Mouse (Mus musculus) right cerebral cortex, adult 2 months (tissue): ENCODE measurements around the gene Rasef.
A peak's percentile ranks its signal among the peaks of the same experiment; 100 is the strongest.
"Not testable (repeated sequence)": the region's sequence is repeated elsewhere in the genome, so short reads cannot be mapped to it uniquely, and the experiment has no call there.

Experiments used
- DNase-seq, 2 experiments: peaks; one replicate each; pipeline ENCODE4 v3.0.0; 2021 to 2022; ENCODE audit warnings: low spot score in 2 of 2

Gene Rasef

DNA sequence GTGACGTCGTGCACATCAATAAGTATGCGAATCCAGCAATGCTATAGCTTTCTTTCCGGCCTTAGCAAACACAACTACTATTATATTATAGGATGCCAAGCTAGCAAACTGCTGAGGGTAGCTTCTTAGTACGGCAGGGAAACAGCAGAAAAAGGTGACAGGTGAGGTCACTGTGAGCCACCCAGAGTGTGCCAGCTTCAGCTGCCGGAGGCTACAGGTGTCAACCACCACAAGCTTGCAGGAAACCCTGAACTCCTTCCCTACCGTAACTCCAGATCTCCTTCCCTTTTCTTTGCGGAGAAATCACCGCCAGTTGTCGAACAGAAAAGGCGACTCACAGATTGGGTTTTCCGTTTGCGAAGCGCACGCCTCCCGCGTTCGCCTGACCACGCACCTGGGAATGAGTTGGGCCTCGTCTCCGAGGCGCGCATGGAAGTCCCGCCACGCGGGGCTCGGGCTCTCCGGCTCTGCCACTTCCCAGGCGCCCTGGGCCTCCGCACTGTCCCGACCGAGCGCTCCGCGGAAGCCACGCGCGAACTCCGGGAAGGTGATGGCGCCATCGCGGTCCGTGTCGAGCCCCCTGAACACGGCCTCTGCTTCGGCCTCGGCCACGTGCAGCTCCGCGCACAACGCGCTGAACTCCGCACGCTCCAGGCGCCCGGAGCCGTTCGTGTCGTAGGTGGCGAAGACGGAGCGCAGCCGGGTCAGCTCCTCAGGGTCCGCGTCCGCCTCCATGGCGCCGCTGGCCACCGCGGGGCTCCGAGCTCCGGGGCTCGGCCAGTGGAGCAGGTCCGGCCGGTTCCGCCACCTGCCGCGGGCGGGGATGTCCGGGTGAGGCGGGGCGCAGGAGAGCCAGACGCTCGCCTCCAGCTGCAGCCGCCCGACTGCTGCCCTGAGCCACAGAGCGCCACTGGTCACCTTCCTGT, at the start of gene Rasef:
TSS of gene Rasef (minus strand) at position 735 of the 926 bp plus-strand sequence.
- DNase-seq, result peak; percentile 14 to 17

DNA sequence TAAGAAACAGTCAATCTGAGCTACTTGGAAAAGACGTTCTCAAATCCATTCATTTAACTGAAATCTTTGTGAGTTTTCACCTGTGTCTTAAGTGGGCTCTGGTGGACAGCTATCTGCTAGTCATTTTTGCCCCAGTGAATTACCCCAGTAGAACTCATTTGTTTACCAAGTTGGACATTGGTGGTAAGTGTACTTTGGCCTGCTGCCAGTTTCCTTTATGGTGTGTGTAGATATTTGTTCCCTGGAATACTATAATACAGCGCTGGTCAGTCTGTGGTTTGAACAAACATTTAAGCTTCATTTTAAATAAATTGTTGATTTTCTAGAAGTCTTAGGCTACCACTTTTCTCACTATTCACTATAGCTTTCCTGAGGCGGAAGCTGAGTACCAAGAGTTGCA, 35.8 kb upstream of the Rasef start:
- no peak for DNase-seq

DNA sequence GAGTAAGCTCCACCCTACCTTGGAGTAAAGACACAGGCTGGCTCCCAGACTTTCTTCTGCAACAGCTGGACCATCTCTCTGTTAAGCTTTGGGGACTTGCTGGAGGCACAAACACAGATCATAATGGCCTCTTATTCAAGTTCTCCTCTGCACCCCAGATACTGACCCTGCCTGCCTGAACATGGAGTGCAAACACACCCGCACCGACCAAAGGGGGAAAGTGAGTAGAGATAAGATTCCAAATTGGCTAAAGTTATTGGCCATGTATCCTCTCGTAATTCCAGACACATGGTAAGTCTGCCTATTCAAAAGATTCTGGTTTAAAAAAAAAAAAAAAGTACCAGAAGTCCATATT, 369 bp upstream of the Rasef start:
- peak in 1 of 2 experiments; percentile 4 for DNase-seq

DNA sequence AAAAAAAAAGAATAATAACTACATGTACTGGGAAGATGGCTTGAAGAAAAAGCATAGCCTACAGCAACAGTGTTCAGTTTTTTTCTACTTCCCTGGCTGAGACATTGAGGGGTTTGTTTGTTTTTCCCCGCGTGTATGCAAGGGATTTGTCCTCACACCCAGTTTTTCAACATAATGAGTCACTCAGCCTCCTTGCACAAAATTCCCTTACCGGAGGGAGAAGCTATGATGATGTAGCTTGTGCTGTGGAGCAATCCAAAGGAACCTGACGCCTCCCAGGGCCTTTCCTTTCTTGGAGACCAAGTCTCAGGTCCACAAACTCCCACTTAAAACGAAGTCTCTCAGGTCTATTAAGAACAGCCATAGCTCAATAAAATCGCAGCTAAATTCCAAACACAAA, 1.3 kb downstream of the Rasef start:
- DNase-seq, result no peak

DNA sequence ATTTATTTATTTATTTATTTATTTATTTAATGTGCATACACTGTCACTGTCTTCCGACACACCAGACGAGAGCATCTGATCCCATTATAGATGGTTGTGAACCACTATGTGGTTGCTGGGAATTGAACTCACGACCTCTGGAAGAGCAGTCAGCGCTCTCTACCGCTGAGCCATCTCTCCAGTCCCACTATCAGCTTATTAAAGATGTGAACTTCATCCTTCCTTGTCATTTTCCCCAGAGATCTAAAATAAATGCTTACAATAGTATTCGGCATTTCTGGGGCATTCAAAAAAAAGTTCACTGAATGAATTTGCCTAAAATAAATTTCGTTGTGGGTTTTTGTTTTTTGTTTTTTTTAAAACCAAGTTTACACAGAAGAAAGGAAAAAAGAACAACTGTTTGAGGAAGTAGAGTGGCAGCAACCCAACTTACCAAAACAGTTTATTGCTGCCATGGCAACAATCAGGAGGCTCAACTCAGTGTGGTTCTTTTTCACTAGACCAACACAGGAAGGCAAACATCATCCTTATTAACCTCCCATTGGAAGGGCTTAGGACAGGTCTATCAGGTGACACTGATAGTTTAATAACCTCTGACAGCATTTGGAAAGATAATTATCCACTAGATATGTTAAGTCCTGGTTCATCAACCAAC, 2.6 kb downstream of the Rasef start:
- DNase-seq, result no peak

DNA sequence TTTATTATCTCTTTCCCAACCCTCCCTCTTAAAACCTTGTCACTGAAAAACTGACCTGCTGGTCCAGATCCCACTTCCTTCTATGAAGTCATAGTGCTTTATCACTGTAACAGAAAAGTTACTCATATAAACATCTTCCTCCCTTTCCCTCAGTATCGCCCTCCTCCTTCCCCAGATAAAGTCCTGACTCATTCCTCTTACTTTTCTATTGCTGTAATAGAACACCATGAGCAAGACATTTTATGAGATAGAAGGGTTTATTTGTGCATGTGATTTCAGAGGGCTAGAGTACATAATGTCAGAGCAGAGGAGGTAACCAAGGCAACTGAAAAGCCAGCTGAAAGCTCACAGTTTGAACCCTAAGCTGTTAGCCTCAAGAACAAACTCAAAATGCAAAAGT, 6.6 kb downstream of the Rasef start:
- DNase-seq, result no peak

DNA sequence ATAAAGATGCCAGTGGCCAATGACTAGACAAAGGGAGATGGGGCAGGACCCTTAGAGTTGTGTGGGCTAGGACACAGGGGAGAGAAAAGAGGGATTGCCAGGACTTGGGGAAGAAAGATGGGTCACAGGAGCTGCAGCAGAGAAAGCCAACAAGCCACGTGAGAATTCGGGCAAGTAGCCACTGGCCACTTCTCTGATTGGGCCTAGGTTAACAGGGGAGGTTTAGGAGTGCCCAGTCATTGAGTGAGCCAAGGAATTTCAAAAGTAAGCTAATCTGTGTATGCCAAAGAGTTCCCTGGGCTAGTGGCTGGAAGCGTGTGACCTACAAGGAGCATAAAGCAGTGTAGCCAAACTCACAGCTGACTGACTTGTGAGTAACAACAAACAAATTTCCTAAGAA, 9.7 kb downstream of the Rasef start:
- no peak for DNase-seq

DNA sequence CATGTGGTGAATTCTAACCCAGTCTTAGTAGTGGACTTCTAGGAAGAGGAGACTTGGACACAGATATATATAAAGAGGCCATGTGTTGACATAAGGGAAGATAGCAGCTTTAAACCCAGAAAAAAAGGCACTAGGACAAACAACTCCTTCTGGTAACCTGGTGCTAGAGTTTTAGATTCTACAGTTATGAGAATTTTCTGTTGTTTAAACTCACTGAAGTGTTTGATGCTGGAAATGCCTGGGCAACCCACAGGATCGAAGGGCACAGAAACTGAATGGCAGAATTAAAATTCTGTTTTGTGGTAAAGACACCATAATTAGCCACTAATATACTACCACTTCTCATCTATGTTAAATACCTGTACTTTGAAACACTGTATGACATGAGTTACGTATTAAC, 15.5 kb downstream of the Rasef start:
- no peak for DNase-seq

DNA sequence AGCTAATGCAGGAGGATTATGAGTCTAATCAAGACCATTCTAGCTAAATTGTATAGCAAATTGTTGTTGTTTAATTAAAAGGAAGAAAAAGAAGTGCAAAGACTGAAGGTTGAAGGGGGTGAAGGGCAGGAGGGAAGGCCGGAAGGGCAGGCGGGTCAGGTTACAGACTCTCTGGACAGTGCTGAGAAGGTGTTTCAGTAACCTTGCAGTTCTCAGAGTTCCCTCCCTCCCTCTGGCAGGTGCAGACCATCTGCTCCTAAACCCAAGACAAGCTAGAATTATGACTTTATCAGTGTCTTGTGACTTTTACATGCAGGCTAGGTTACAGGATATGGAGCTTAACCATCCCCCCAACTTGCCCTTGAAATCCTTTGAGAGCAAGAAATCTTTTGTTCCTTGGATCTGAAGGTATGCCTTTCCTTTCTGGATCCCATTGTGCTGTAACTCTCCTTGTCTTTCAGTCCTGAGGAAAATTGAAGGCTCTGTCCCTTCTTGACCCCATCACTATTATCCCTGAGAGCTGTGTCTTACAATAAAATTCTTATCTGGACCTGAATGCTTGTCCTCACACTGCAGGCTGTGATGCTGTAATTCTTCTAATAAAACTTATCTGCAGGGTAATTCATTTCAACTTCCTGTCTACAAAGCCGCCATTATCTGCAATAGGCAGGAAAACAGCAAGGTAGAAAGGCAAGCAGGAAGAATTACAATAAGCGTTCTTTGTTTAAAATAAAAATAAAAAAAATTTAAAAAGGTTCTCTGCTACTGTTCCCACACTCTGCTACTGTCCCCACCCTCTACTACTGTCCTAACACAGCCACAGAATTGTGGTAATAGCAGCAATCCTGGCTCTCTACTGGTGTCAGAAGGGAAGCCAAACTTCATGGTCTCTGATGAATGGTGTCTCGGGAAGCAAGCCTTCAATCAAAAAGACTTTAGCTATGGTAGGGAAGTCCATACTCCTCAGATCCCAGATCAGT, 16.7 kb downstream of the Rasef start:
- DNase-seq, result no peak

DNA sequence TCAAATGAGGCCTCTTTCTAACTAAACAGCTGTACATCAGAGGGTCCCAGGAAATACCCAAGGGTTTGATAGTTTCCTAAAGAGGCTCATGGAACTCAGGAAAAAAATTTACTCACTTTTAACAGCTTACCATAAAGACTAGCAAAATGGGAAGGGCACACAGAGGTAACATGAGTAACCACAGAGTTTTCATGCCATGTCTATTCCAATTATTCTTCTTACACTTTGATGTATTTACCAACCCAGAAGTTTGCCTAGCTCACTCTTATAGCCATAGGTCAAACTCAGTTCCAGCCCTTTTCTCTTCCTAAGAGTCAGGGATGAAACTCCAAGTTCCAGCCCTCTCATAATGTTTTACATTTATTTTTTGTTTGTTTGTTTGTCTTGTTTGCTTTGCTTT, 18.8 kb downstream of the Rasef start:
- DNase-seq, result no peak

DNA sequence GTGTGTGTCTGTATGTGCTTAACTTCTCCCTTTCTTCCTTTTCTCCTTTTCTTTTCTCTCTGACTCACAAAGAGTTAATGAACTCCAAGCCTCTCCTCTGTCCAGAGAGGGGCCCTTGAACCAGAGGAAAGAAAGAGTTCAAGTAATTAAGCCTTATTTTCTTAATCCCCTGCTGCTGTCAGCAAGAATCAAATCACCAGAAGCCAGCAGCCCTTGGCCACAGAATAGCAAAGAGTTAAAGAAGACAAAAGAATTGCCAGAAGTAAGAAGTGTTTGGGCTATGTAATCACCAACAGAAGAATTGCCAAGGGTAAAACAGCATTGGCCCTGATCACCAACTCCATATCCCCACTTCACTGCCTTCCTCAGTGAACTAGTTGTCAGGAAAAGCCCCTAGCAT, 20.2 kb downstream of the Rasef start:
- DNase-seq, result no peak

DNA sequence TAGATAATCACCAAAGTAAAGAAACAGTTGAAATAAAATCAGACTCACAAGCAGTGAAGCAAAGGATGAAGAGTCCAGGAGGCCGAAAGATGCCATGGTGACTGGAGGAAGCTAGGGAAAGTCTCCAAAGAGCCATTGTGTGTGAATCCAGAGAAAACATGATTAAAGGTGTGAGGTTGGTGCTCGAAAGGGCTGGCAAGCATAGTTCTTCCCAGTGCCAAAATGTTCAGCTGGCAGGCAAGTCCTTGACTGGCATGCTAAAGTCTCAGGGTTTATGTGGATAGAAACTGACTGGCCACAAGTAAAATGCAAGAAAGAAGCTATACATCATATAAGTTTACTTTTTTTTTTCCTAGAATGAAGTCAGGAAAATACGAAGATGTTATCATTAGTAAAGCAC, 22.6 kb downstream of the Rasef start:
- no peak for DNase-seq

DNA sequence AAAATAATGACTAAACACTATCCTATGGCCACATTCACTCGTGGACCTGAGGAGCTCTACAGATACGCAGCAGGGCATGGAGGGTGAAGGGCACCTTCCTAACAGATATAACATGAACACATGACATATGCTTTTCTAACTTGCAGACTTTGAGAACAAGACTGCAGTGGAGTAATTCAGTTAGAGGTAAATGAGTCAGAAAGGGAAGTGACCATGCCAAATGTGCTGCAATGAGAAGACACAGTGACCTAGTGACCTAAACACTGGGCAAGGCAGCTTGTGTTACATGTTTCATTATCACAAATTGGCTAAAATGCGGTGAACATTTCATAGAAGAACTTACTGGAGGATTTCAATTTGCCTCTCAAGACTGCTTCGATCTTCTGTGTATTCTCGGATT, 42.6 kb downstream of the Rasef start:
- no peak for DNase-seq

DNA sequence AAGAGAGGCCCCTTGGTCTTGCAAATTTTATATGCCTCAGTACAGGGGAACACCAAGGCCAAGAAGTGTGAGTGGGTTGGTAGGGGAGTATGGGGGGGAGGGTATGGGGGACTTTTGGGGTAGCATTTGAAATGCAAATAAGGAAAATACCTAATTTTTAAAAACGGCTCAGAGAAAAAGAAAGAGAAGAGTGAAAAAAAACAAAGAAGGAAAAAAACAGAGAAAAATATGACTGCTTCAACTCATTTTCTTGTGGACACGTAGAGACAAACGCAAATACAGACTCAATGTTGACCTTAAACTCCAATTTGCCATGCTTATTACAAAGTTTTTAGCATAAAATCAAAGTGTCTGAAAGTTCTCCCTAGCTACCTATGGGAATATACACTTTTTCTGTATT, 51.4 kb downstream of the Rasef start:
- no peak for DNase-seq

DNA sequence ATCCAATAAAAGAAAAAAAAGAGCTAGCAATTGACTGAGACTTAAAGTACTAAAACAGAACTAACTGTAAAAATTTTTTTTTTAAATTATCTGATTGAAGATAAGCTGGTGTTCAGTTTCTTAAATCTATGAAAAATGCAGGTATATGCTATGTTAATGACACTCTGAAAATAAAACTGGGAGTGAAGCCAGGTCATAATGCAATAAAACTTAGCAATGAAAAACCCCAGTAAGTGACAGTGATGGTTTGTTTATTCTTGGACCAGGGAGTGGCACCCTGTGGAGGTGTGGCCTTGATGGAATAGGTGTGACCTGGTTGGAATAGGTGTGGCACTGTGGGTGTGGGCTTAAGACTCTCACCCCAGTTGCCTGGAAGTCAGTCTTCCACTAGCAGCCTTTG, 71.0 kb downstream of the Rasef start:
- no peak for DNase-seq

DNA sequence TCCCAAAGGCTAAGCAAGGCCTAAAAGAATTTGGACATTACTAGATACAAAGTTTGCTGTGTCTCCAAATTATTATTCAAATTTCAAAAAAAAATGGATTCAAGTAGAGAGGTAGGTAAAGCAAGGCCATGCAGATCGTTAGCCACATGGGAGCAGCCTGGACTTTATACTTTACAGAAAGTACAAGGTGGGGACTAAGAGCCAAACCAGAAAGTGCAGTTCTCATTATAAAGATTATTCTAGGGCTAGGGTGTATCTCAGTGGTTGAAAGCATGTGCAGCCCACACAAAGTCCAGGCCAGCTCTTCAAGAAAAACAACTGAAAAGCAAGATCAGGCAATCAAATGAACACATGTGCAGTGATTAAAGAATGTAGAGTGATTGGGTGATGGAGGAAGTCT, 72.0 kb downstream of the Rasef start:
- DNase-seq, result no peak

DNA sequence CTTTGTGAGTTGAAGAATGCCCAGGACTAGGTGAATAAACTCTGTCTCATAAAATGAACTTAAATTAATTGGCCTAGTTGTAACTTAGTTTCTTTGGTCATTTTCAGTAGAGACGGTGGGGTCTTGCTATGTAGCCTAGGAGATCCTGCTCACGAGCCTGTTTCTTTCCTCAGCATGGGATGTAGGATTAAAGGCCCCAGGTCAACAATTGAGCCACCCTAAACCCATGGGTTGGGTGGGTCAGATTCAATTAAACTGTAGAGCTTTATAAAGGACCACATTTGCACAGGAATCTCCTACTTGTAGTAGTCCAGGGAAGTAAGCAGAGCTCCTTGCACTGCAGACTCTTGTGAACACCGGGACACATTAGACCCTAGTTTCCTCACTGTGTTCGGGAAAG, 107.6 kb downstream of the Rasef start, which contains the start of gene Gm428:
TSS of gene Gm428 (plus strand) at position 301 of the 400 bp plus-strand sequence.
- not testable (repeated sequence) for DNase-seq

DNA sequence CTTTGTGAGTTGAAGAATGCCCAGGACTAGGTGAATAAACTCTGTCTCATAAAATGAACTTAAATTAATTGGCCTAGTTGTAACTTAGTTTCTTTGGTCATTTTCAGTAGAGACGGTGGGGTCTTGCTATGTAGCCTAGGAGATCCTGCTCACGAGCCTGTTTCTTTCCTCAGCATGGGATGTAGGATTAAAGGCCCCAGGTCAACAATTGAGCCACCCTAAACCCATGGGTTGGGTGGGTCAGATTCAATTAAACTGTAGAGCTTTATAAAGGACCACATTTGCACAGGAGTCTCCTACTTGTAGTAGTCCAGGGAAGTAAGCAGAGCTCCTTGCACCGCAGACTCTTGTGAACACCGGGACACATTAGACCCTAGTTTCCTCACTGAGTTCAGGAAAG, 122.7 kb downstream of the Rasef start, which contains the start of gene Gm11239:
TSS of gene Gm11239 (plus strand) at position 301 of the 400 bp plus-strand sequence.
- DNase-seq, result not testable (repeated sequence)
